Mouse (Mus musculus): ENCODE data around the gene Gm20431. TPM values are rescaled to one million over a fixed set of nuclear protein-coding genes. Genes with fewer than 3 reads are reported as not detected.

Gene Gm20431
- polyA plus RNA-seq (2014; fragmentation: Illumina TruSeq; extraction: RNeasy Lipid Tissue Mini Kit (QIAGEN cat#74804); ENCODE audit: low replicate concordance), result not detected

DNA sequence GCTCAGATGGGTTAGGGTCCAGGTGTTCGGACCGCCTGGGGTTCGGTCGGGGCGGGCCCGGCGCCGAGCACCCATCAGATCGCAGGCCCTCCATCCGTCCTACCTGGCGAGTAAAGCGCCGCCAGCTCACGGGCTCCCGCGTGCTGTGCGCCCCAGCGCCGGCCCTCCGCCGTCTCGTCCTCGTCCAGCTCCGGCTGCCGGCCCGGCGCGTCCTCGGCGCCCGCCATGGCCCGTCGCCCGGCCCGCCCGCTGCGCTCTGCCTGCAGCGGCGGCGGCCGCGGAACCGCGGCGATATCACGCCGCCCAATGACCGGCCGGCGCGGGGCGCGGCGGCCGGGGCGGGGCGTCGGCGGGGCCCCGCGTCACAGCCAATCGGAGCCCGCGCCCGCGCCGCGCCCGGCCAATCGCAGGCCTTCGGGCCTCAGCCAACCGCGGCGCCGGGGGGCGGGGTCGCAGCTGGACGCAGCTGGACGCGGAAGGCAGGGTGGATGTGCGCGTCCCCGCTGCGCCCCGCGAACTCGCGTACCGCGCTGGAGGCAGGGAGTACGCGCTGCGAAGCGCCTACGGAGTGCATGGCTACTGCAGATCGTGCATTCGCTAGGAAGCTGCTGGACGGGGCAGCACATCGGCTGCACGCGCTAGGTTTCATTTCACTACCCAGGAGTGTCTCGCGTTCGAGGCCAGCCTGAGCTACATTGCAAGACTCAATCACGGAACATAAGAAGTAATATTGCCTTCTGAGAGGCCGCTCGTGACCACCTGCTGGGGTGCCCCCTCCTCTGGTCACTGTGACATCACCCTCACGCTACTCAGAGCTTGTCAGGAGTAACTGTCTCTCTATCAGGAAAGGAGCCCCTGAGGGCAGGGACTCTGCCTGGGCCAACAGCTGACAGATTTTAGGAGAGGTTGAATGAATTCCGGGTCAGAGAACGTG is at the start of gene Gm20431:
Gm20431 (minus strand) TSS at position 227 of the 934 bp plus-strand sequence.

DNA sequence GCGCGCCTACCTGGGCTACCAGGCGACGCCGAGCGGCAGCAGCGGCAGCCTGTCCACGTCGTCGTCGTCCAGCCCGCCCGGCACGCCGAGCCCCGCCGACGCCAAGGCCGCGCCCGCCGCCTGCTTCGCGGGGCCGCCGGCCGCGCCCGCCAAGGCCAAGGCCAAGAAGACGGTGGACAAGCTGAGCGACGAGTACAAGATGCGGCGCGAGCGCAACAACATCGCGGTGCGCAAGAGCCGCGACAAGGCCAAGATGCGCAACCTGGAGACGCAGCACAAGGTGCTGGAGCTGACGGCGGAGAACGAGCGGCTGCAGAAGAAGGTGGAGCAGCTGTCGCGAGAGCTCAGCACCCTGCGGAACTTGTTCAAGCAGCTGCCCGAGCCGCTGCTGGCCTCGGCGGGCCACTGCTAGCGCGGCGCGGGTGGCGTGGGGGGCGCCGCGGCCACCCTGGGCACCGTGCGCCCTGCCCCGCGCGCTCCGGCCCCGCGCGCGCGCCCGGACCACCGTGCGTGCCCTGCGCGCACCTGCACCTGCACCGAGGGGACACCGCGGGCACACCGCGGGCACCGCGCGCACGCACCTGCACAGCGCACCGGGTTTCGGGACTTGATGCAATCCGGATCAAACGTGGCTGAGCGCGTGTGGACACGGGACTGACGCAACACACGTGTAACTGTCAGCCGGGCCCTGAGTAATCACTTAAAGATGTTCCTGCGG is 28.4 kb upstream of the Gm20431 start, which contains the start of gene Tmem189:
Tmem189 (minus strand) TSS at position 322 of the 718 bp plus-strand sequence.

DNA sequence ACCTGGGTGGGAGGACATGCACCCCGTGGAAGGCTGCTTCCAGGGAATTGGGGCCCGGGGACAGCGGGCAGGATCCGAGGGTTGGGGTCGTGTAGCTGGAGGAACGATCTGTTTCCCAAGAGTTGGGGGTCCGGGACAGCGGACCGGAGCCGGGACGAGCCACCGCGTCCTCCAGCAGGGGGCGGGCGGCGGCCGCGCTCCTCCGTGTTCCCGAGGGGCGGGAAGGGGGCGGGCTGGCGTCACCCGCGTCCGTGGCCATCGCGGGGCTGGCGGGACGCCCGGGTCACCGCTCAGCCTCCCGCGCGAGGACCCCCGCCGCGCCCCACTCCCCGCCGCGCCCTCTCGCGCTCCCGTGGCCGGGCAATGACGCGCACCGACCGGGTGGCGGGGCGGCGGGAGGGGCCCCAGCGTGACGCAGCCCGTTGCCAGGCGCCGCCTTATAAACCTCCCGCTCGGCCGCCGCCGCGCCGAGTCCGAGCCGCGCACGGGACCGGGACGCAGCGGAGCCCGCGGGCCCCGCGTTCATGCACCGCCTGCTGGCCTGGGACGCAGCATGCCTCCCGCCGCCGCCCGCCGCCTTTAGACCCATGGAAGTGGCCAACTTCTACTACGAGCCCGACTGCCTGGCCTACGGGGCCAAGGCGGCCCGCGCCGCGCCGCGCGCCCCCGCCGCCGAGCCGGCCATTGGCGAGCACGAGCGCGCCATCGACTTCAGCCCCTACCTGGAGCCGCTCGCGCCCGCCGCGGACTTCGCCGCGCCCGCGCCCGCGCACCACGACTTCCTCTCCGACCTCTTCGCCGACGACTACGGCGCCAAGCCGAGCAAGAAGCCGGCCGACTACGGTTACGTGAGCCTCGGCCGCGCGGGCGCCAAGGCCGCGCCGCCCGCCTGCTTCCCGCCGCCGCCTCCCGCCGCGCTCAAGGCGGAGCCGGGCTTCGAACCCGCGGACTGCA is 27.5 kb upstream of the Gm20431 start, which contains the start of gene Cebpb:
Cebpb (plus strand) TSS at position 418 of the 954 bp plus-strand sequence.

DNA sequence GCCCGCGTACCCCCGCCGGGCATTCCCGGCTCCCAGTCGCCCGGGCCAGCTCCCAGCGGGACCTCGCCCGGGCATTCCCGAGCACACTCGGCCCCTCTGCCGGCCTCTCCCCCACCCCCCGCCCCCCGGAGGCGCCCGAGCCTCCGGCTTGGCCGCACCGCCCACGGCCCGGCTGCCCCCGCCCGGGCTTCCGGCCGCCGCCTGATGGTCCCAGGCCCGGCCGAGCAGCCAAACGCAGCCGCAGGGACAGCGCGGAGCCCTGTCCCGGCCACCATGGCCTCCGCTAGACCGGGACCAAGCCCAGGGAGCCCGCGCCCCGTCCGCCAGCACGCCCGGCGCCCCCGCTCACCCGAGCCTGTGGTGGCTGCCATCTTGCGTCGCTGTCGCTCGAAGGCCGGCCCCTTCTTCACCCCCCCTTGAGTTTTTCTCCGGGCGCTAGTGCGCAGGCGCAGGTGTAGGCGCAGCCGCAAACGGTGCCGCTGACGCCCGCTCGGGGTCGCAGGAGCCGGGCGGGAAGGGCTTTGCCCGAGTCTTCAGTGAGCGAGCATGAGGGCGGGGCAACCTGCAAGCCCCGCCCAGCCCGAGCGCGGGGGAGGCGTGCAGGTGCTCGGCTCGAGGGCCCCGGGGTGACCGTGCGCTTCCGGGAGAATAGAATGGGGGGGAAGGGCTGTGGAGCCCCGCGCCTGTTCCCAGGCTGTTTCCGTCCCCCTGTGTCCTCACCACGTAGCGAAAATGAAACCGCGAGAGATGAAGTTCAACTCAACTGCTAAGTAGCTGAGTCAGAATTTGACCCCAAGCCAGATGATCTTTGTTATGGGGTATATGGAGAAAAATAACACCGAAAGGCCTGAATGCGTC is 29.5 kb downstream of the Gm20431 start, which contains the start of gene Ube2v1:
Ube2v1 (minus strand) TSS at position 505 of the 858 bp plus-strand sequence.

Other genes with a start within 250 kb of the Gm20431 start
- gene Slc9a8, start 239.8 kb downstream of the Gm20431 start, polyA plus RNA-seq (2014; fragmentation: Illumina TruSeq; extraction: RNeasy Lipid Tissue Mini Kit (QIAGEN cat#74804); ENCODE audit: low replicate concordance), result 9.4 TPM
- gene Rnf114, start 168.9 kb downstream of the Gm20431 start, polyA plus RNA-seq (2014; fragmentation: Illumina TruSeq; extraction: RNeasy Lipid Tissue Mini Kit (QIAGEN cat#74804); ENCODE audit: low replicate concordance), result 18.0 TPM
- gene Spata2, start 168.6 kb downstream of the Gm20431 start, polyA plus RNA-seq (2014; fragmentation: Illumina TruSeq; extraction: RNeasy Lipid Tissue Mini Kit (QIAGEN cat#74804); ENCODE audit: low replicate concordance), result 7.0 TPM
- 0.26 TPM for gene Snai1, start 123.3 kb downstream of the Gm20431 start, polyA plus RNA-seq (2014; fragmentation: Illumina TruSeq; extraction: RNeasy Lipid Tissue Mini Kit (QIAGEN cat#74804); ENCODE audit: low replicate concordance)
- gene Ube2v1, start 29.4 kb downstream of the Gm20431 start, polyA plus RNA-seq (2014; fragmentation: Illumina TruSeq; extraction: RNeasy Lipid Tissue Mini Kit (QIAGEN cat#74804); ENCODE audit: low replicate concordance), result 36.7 TPM
- gene Cebpb, start 27.4 kb upstream of the Gm20431 start, polyA plus RNA-seq (2014; fragmentation: Illumina TruSeq; extraction: RNeasy Lipid Tissue Mini Kit (QIAGEN cat#74804); ENCODE audit: low replicate concordance), result 9.6 TPM
- gene Tmem189, start 28.3 kb upstream of the Gm20431 start, polyA plus RNA-seq (2014; fragmentation: Illumina TruSeq; extraction: RNeasy Lipid Tissue Mini Kit (QIAGEN cat#74804); ENCODE audit: low replicate concordance), result 3.1 TPM

All from small intestine, adult 10 weeks (tissue).